Comparison of ENCODE assay signal across 10 mouse cellular contexts in genomic region chr5:73539848-73540510, GRCm38 (mm10). TPM values are rescaled to one million over a fixed set of nuclear protein-coding genes. Genes with fewer than 3 reads are reported as not detected.
DNase-seq lines count a peak whose midpoint lies in the region; ATAC-seq and TF ChIP-seq lines count a peak whose summit lies in the region.
"Had no signal": no experiment of that assay in that cellular context is flagged by ENCODE, and none has a peak within 500 bp of the region (broad histone marks: within the 10 kb centered on the region; RNA-seq: fewer than 3 reads in every experiment).

No protein-coding gene starts in this region.

- peak; percentile 48 for TF ChIP-seq CTCF in G1E (IDR thresholded peaks at IDR 0.05; ENCODE audit: low read depth, low read length)
- peak; percentile 90 for TF ChIP-seq CTCF in forebrain, postnatal 0 days (IDR thresholded peaks at IDR 0.05; ENCODE audit: low read depth)
- peak; percentile 91 for TF ChIP-seq CTCF in intestine, postnatal 0 days (IDR thresholded peaks at IDR 0.05; ENCODE audit: low read depth)

- H3K36me3 ChIP-seq in G1E (replicated peaks): peaks cover 91% of the 10 kb centered on the region
- H3K36me3 ChIP-seq in forebrain, postnatal 0 days (ENCODE audit: insufficient read depth): peaks cover 44% of the 10 kb centered on the region
- H3K36me3 ChIP-seq in intestine, postnatal 0 days (ENCODE audit: control insufficient read depth, insufficient read depth): peaks cover 13% of the 10 kb centered on the region; the same call in 1 of the 2 replicates

- no peak for ATAC-seq in G1E (ENCODE audit: extremely low read depth, insufficient number of reproducible peaks, low FRiP score, poor library complexity, severe bottlenecking)
- peak; percentile 92 for ATAC-seq in forebrain, postnatal 0 days
- no peak for ATAC-seq in intestine, postnatal 0 days

- H3K9me3 ChIP-seq in G1E (replicated peaks): no peaks in the 10 kb centered on the region
- H3K9me3 ChIP-seq in forebrain, postnatal 0 days (ENCODE audit: low read length): no peaks in the 10 kb centered on the region
- no peaks in the 10 kb centered on the region for H3K9me3 ChIP-seq in intestine, postnatal 0 days (ENCODE audit: control insufficient read depth)
- H3K9me3 ChIP-seq: embryonic facial prominence, embryonic 13.5 days; megakaryocyte, embryonic 14.5 days had no signal

- DNase-seq in 3T3-L1 (ENCODE audit: low read depth, low spot score): peak; percentile 60
- DNase-seq in G1E (ENCODE audit: low spot score): peak; percentile 17
- DNase-seq in cerebellum, adult 18-20 months: peak; percentile 41 to 46
- DNase-seq in forebrain, postnatal 0 days: peak; percentile 76
- DNase-seq in left cerebral cortex, postnatal 4 days: peak; percentile 64
- DNase-seq in naive thymus-derived CD4-positive, alpha-beta T cell, adult 2 months (ENCODE audit: low read depth): peak; percentile 22
- DNase-seq in thymus, postnatal 25 days: peak; percentile 49

- intact Hi-C loops in left cerebral cortex, postnatal 4 days (cut with DNase I): loop anchor here (5.0 kb wide), 1 partner anchor 92 kb away; the partner anchor contains the start of gene Lrrc66

- WGBS in forebrain, postnatal 0 days: 54% methylated on average over 6 of the region's 6 CpGs
- 63% methylated on average over 6 of the region's 6 CpGs for WGBS in intestine, postnatal 0 days

- no peak overlapping the region for H3K4me2 ChIP-seq in forebrain, postnatal 0 days (ENCODE audit: low read depth)
- no peak overlapping the region for H3K4me2 ChIP-seq in intestine, postnatal 0 days (replicated peaks; ENCODE audit: low read depth)
- H3K4me2 ChIP-seq: embryonic facial prominence, embryonic 13.5 days had no signal

- no peak overlapping the region for H3K9ac ChIP-seq in forebrain, postnatal 0 days
- H3K9ac ChIP-seq in intestine, postnatal 0 days (ENCODE audit: low read depth, low read length): no peak overlapping the region
- H3K9ac ChIP-seq: embryonic facial prominence, embryonic 13.5 days had no signal

- H3K4me1 ChIP-seq in G1E (ENCODE audit: insufficient read depth, low read depth, low read length): no peaks in the 10 kb centered on the region
- H3K4me1 ChIP-seq in forebrain, postnatal 0 days (ENCODE audit: insufficient read depth): no peaks in the 10 kb centered on the region
- 0 out of 2 replicates have a peak, but pooled peaks cover 3% of the 10 kb centered on the region for H3K4me1 ChIP-seq in intestine, postnatal 0 days (replicated peaks; ENCODE audit: control insufficient read depth, insufficient read depth, low read length)

- no peaks in the 10 kb centered on the region for H3K27me3 ChIP-seq in G1E (ENCODE audit: insufficient read depth, low read length)
- no peaks in the 10 kb centered on the region for H3K27me3 ChIP-seq in forebrain, postnatal 0 days (ENCODE audit: insufficient read depth, low read length)
- no peaks in the 10 kb centered on the region for H3K27me3 ChIP-seq in intestine, postnatal 0 days (replicated peaks; ENCODE audit: control insufficient read depth, insufficient read depth, low read length)
- H3K27me3 ChIP-seq: embryonic facial prominence, embryonic 13.5 days; megakaryocyte, embryonic 14.5 days had no signal

- no peak overlapping the region for H3K27ac ChIP-seq in forebrain, postnatal 0 days (ENCODE audit: low read depth, low read length)
- H3K27ac ChIP-seq in intestine, postnatal 0 days (ENCODE audit: low read depth, low read length): no peak overlapping the region
- H3K27ac ChIP-seq: embryonic facial prominence, embryonic 13.5 days had no signal

- H3K4me3 ChIP-seq in G1E (ENCODE audit: low read depth, low read length): no peak overlapping the region
- H3K4me3 ChIP-seq in forebrain, postnatal 0 days (ENCODE audit: low read depth, low read length): no peak overlapping the region
- H3K4me3 ChIP-seq in intestine, postnatal 0 days (ENCODE audit: low read depth, low read length): no peak overlapping the region
- H3K4me3 ChIP-seq: embryonic facial prominence, embryonic 13.5 days; megakaryocyte, embryonic 14.5 days had no signal

RNA-seq across cellular contexts. Expression of gene Dcun1d4, which starts 59.2 kb away (rescaled TPM):
- total RNA-seq in G1E (2014; fragmentation: Nextera tagmentation) (25.4 and 36.0 TPM in 2 replicates), G1E (2017) (23.6 and 29.9 TPM in 2 replicates)
- 15.6 and 17.6 TPM in 2 replicates for polyA plus RNA-seq in G1E (2012)
- total RNA-seq in forebrain, postnatal 0 days (2014; rRNA removed): 27.4 and 28.2 TPM in 2 replicates
- polyA plus RNA-seq in forebrain, postnatal 0 days (2015; fragmentation: Nextera tagmentation; extraction: Ambion mirVana): 33.7 and 42.4 TPM in 2 replicates
- 14.8 and 16.3 TPM in 2 replicates for polyA plus RNA-seq in intestine, postnatal 0 days (2015; fragmentation: Nextera tagmentation; extraction: Ambion mirVana)
- total RNA-seq in left cerebral cortex, postnatal 4 days (2021): 10 to 100 TPM; 68.2 to 72.1 TPM

Comparison
In these comparisons a context has a peak if more than half of its experiments do, and no peak if none do; other contexts are left out.
1. DNase-seq: peak in every context shown above with its lines; median percentile 76 in forebrain, postnatal 0 days; 64 in left cerebral cortex, postnatal 4 days; 60 in 3T3-L1; 49 in thymus, postnatal 25 days; 44 in cerebellum, adult 18-20 months; 22 in naive thymus-derived CD4-positive, alpha-beta T cell, adult 2 months; 17 in G1E.